Mouse (Mus musculus): Measurements from ENCODE around the gene Stra8.

DNA sequence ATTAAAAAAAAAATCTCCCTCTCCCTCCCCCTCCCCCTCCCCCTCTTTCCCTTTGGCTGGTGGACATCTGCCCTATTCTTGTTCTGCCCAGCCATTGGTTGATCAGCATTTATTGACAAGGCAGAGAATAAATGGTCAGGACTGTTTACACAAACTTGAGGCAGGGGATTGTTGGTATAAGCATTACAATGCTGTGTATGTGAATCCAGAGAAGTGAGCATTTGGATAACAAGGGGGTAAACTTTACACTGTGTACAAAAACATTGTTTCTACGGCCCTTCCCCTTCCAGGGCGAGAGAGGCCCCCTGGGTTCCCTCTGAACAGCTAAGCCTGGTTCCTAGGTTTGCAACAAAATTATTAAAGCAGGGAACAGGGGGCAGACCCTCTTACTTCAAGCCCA, 21.5 kb downstream of the Stra8 start:
- TF ChIP-seq CTCF (IDR thresholded peaks at IDR 0.05; ENCODE audit: control insufficient read depth, insufficient read depth, insufficient replicate concordance, low read depth, low read length), result no peak
- no peak for TF ChIP-seq POLR2A (IDR thresholded peaks at IDR 0.05; ENCODE audit: control insufficient read depth, low read depth, low read length)

Data from testis, adult 2 months (tissue).